Comparison of ENCODE assay signal across 8 mouse cellular contexts in genomic region chr17:34120814-34121171, GRCm38 (mm10). TPM values are rescaled to one million over a fixed set of nuclear protein-coding genes. Genes with fewer than 3 reads are reported as not detected.
DNase-seq lines count a peak whose midpoint lies in the region; ATAC-seq and TF ChIP-seq lines count a peak whose summit lies in the region.

No protein-coding gene starts in this region.

- H3K36me3 ChIP-seq in ES-E14 (ENCODE audit: control insufficient read depth, insufficient read depth, low read length, poor library complexity, severe bottlenecking) = peaks cover 34% of the 10 kb centered on the region
- H3K36me3 ChIP-seq in forebrain, embryonic 15.5 days = peaks cover 7% of the 10 kb centered on the region
- peaks cover 40% of the 10 kb centered on the region for H3K36me3 ChIP-seq in hindbrain, embryonic 10.5 days

- H3K27ac ChIP-seq in ES-E14 (ENCODE audit: insufficient read depth, low read depth, low read length, poor library complexity, severe bottlenecking) = peak overlapping the region; percentile 99
- H3K27ac ChIP-seq in forebrain, embryonic 15.5 days (replicated peaks) = peak overlapping the region; percentile 100
- peak overlapping the region; percentile 100 for H3K27ac ChIP-seq in hindbrain, embryonic 10.5 days

- peak overlapping the region; percentile 85 to 90 for H3K4me3 ChIP-seq in ES-E14 (ENCODE audit: insufficient read depth in 1 of 2, low read depth in 1 of 2, low read length in 2 of 2, poor library complexity in 1 of 2, severe bottlenecking in 1 of 2)
- peak overlapping the region; percentile 90 for H3K4me3 ChIP-seq in forebrain, embryonic 15.5 days
- H3K4me3 ChIP-seq in hindbrain, embryonic 10.5 days = peak overlapping the region; percentile 100

- peak overlapping the region; percentile 99 for H3K9ac ChIP-seq in ES-E14 (ENCODE audit: insufficient read depth, low read depth, low read length, poor library complexity, severe bottlenecking)
- H3K9ac ChIP-seq in forebrain, embryonic 15.5 days (replicated peaks) = peak overlapping the region; percentile 98

- no peak for ATAC-seq in forebrain, embryonic 15.5 days (replicated peaks)

- 1% methylated on average over 31 of the region's 31 CpGs for WGBS in forebrain, embryonic 15.5 days
- under 1% methylated on average over 31 of the region's 31 CpGs for WGBS in hindbrain, embryonic 10.5 days

- no peaks in the 10 kb centered on the region for H3K27me3 ChIP-seq in forebrain, embryonic 15.5 days
- no peaks in the 10 kb centered on the region for H3K27me3 ChIP-seq in hindbrain, embryonic 10.5 days (ENCODE audit: insufficient read depth, poor library complexity, severe bottlenecking)

- H3K9me3 ChIP-seq in ES-E14 (ENCODE audit: control insufficient read depth, insufficient read depth, low read depth, low read length) = no peaks in the 10 kb centered on the region
- H3K9me3 ChIP-seq in forebrain, embryonic 15.5 days = no peaks in the 10 kb centered on the region
- H3K9me3 ChIP-seq in hindbrain, embryonic 10.5 days = no peaks in the 10 kb centered on the region

- DNase-seq in ES-E14 (ENCODE audit: low read depth, low spot score) = peak; percentile 69
- peak; percentile 73 for DNase-seq in c-Kit-negative CD71-positive TER-119-positive erythroid progenitor cells, embryonic 14.5 days (ENCODE audit: low read depth, low spot score)
- DNase-seq in hindbrain, embryonic 10.5 days (ENCODE audit: low spot score) = no peak
- peak; percentile 74 to 78 for DNase-seq in layer of hippocampus, postnatal 14 days (ENCODE audit: low spot score in 2 of 2)
- peak; percentile 91 for DNase-seq in lung, postnatal 36 days
- peak; percentile 74 to 80 for DNase-seq in spleen, adult 18-20 months
- DNase-seq in MN1 (ENCODE audit: low spot score) = no peak

- H3K4me2 ChIP-seq in forebrain, embryonic 15.5 days (replicated peaks) = peak overlapping the region; percentile 80

- in situ Hi-C loops in ES-E14 (cut with MboI; ENCODE audit: low sequenced_read_pairs in 2 of 2, unreplicated experiment in 2 of 2) = no loop called here

- no peaks in the 10 kb centered on the region for H3K4me1 ChIP-seq in ES-E14 (ENCODE audit: control insufficient read depth in 2 of 2, insufficient read depth in 2 of 2, low read length in 2 of 2, poor library complexity in 1 of 2)
- peaks cover 39% of the 10 kb centered on the region for H3K4me1 ChIP-seq in forebrain, embryonic 15.5 days
- peaks cover 30% of the 10 kb centered on the region for H3K4me1 ChIP-seq in hindbrain, embryonic 10.5 days (replicated peaks)

TF ChIP-seq in ES-E14, 5 proteins besides CTCF, POLR2A, EP300 and RAD21:
- no peak for TF ChIP-seq HCFC1 (IDR thresholded peaks at IDR 0.05; ENCODE audit: borderline replicate concordance, insufficient read depth, low read length)
- no peak for TF ChIP-seq ZNF384 (IDR thresholded peaks at IDR 0.05; ENCODE audit: low read depth, low read length)
- TF ChIP-seq ZC3H11A (IDR thresholded peaks at IDR 0.05; ENCODE audit: borderline replicate concordance, low read depth, low read length) = no peak
- TF ChIP-seq CHD2 (IDR thresholded peaks at IDR 0.05; ENCODE audit: low read depth, low read length) = peak; percentile 19; the same call in 1 of the 2 replicates
- peak; percentile 97 for TF ChIP-seq MAFK (IDR thresholded peaks at IDR 0.05; ENCODE audit: insufficient read depth, low read depth, low read length)

RNA-seq across cellular contexts. Expression of gene H2-DMa, which starts 1.5 kb away (rescaled TPM):
- 18.5 and 24.5 TPM in 2 replicates for total RNA-seq in ES-E14 (2012; rRNA removed)
- polyA plus RNA-seq in forebrain, embryonic 15.5 days (2015; fragmentation: Nextera tagmentation; extraction: Ambion mirVana) = 12.9 and 13.0 TPM in 2 replicates
- polyA plus RNA-seq in hindbrain, embryonic 10.5 days (2016; fragmentation: Nextera tagmentation; extraction: Ambion mirVana) = 5.8 and 7.7 TPM in 2 replicates
- 10 to 100 TPM; 36.8 to 38.0 TPM for total RNA-seq in layer of hippocampus, postnatal 14 days (2021)

RNA-seq across cellular contexts. Expression of gene Brd2, which starts 1.6 kb away (rescaled TPM):
- 257 and 321 TPM in 2 replicates for total RNA-seq in ES-E14 (2012; rRNA removed)
- 132 and 133 TPM in 2 replicates for polyA plus RNA-seq in forebrain, embryonic 15.5 days (2015; fragmentation: Nextera tagmentation; extraction: Ambion mirVana)
- 131 and 135 TPM in 2 replicates for polyA plus RNA-seq in hindbrain, embryonic 10.5 days (2016; fragmentation: Nextera tagmentation; extraction: Ambion mirVana)
- 100 to 1,000 TPM; 248 to 278 TPM for total RNA-seq in layer of hippocampus, postnatal 14 days (2021)

RNA-seq across cellular contexts. Expression of gene H2-DMb2, which starts 22.3 kb away (rescaled TPM):
- total RNA-seq in ES-E14 (2012; rRNA removed) = 0.31 TPM in 1 of 2 replicates, not detected in the other
- polyA plus RNA-seq in forebrain, embryonic 15.5 days (2015; fragmentation: Nextera tagmentation; extraction: Ambion mirVana) = 1.0 and 1.4 TPM in 2 replicates
- polyA plus RNA-seq in hindbrain, embryonic 10.5 days (2016; fragmentation: Nextera tagmentation; extraction: Ambion mirVana) = 0.11 and 0.24 TPM in 2 replicates
- total RNA-seq in layer of hippocampus, postnatal 14 days (2021) = 1 to 10 TPM in 1 of 2 experiments, under 1 TPM in 1; 0.55 to 1.0 TPM

RNA-seq across cellular contexts. Expression of gene H2-Oa, which starts 28.7 kb away (rescaled TPM):
- total RNA-seq in ES-E14 (2012; rRNA removed) = 0.54 TPM in 1 of 2 replicates, not detected in the other
- 0.15 TPM in 1 of 2 replicates, not detected in the other for polyA plus RNA-seq in forebrain, embryonic 15.5 days (2015; fragmentation: Nextera tagmentation; extraction: Ambion mirVana)
- 0.80 and 0.82 TPM in 2 replicates for polyA plus RNA-seq in hindbrain, embryonic 10.5 days (2016; fragmentation: Nextera tagmentation; extraction: Ambion mirVana)
- total RNA-seq in layer of hippocampus, postnatal 14 days (2021) = not detected

RNA-seq across cellular contexts. Expression of gene H2-DMb1, which starts 32.1 kb away (rescaled TPM):
- 3.1 and 5.0 TPM in 2 replicates for total RNA-seq in ES-E14 (2012; rRNA removed)
- 0.88 and 0.91 TPM in 2 replicates for polyA plus RNA-seq in forebrain, embryonic 15.5 days (2015; fragmentation: Nextera tagmentation; extraction: Ambion mirVana)
- polyA plus RNA-seq in hindbrain, embryonic 10.5 days (2016; fragmentation: Nextera tagmentation; extraction: Ambion mirVana) = 0.30 and 0.98 TPM in 2 replicates
- total RNA-seq in layer of hippocampus, postnatal 14 days (2021) = under 1 TPM; 0.65 to 0.98 TPM

Comparison
In these comparisons a context has a peak if more than half of its experiments do, and no peak if none do; other contexts are left out.
1. DNase-seq: peak in ES-E14 (single experiment), c-Kit-negative CD71-positive TER-119-positive erythroid progenitor cells, embryonic 14.5 days (single experiment), layer of hippocampus, postnatal 14 days (2 of 2), lung, postnatal 36 days (single experiment) and spleen, adult 18-20 months (2 of 2); none in hindbrain, embryonic 10.5 days (single experiment) and MN1 (single experiment).
2. Peak in every context shown above with its lines, with median percentiles within 50 percentile points of each other: H3K27ac ChIP-seq and H3K4me3 ChIP-seq.